Mouse (Mus musculus): ENCODE measurements around the gene Cenph.

DNA sequence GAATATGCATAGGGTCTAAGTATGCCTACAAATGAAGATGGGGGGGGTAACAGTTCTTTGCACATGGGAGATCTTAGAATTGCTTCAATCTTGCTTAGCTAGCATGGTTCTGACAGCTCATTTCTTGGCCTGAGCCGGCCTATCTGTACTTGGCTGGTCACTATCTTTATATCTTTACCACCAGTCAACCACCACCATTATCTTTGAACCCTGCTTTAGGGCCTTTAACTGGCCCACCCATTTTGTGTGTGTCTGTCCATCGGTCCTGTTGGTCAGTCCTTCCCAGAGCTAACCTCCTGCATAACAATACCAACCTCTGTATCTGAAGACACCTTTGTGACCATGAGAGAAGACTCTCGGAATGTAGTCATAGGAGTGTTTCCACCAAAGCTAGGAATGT lies 24.3 kb downstream of the Cenph start:
- TF ChIP-seq CTCF (IDR thresholded peaks at IDR 0.05; ENCODE audit: low read depth) (no peak), EP300 (optimal IDR thresholded peaks at IDR 0.05) (no peak)
